Mouse (Mus musculus) adrenal gland, postnatal 36 days (tissue): Measurements from ENCODE around the gene Acsf3. TPM values are rescaled to one million over a fixed set of nuclear protein-coding genes. Genes with fewer than 3 reads are reported as not detected.

ENCODE experiments used
- DNase-seq, 2 experiments: peaks; one replicate each; pipeline ENCODE4 v3.0.0; 2021; ENCODE audit warnings: mixed read lengths in 1 of 2
- total RNA-seq, 2 experiments: library from RNA; stranded (reverse); gene quantifications; 2 replicates each; pipeline ENCODE4 v1.2.3; 2021

Gene Acsf3
- total RNA-seq, 2 experiments from 2014 or later = 41.1 TPM

- peak; percentile 43 to 78 for DNase-seq
Measured at GRCm38 (mm10) chr8:122851692-122852545, 76.6 kb downstream of the Acsf3 start.

GRCm38 (mm10) chr8:122852546-122852905, 77.2 kb downstream of the Acsf3 start:
- no peak for DNase-seq

- DNase-seq = peak; percentile 26 to 62
Measured at GRCm38 (mm10) chr8:122853340-122853771, 78.1 kb downstream of the Acsf3 start.

GRCm38 (mm10) chr8:122854388-122854787, 79.1 kb downstream of the Acsf3 start:
- DNase-seq = no peak

- no peak for DNase-seq
Measured at GRCm38 (mm10) chr8:122855123-122855522, 79.8 kb downstream of the Acsf3 start.

GRCm38 (mm10) chr8:122856288-122856687, 81.0 kb downstream of the Acsf3 start:
- DNase-seq = no peak

GRCm38 (mm10) chr8:122859843-122860242, 84.6 kb downstream of the Acsf3 start:
- peak in 1 of 2 experiments; percentile 19 for DNase-seq

- DNase-seq = no peak
Measured at GRCm38 (mm10) chr8:122864719-122865129, 89.4 kb downstream of the Acsf3 start.

GRCm38 (mm10) chr8:122865441-122865840, 90.2 kb downstream of the Acsf3 start:
- DNase-seq = no peak

- DNase-seq = no peak
Measured at GRCm38 (mm10) chr8:122866231-122866630, 90.9 kb downstream of the Acsf3 start.

Other genes with a start within 250 kb of the Acsf3 start
- gene Piezo1, start 224.2 kb upstream of the Acsf3 start, total RNA-seq = 10 to 100 TPM; 19.5 to 24.7 TPM
- 1 to 10 TPM; 8.7 to 9.1 TPM for gene Cdt1, start 207.5 kb upstream of the Acsf3 start, total RNA-seq
- gene Aprt, start 198.6 kb upstream of the Acsf3 start, total RNA-seq = 10 to 100 TPM; 72.4 to 87.2 TPM
- gene Galns, start 164.0 kb upstream of the Acsf3 start, total RNA-seq = 1 to 10 TPM; 6.0 to 6.8 TPM
- gene Trappc2l, start 163.8 kb upstream of the Acsf3 start, total RNA-seq = 10 to 100 TPM; 49.9 to 64.4 TPM
- gene Pabpn1l, start 152.7 kb upstream of the Acsf3 start, total RNA-seq = not detected
- 10 to 100 TPM in 1 of 2 experiments, 1 to 10 TPM in 1; 8.7 to 13.7 TPM for gene Cbfa2t3, start 76.4 kb upstream of the Acsf3 start, total RNA-seq
- gene Cdh15, start 72.5 kb downstream of the Acsf3 start, total RNA-seq = under 1 TPM; 0.36 to 0.53 TPM